Mouse (Mus musculus): ENCODE results near the gene Gm20929. TPM values are rescaled to one million over a fixed set of nuclear protein-coding genes. Genes with fewer than 3 reads are reported as not detected.
"Not testable (repeated sequence)": the region's sequence is repeated elsewhere in the genome, so short reads cannot be mapped to it uniquely, and the experiment has no call there.

Gene Gm20929
- not detected in 2 replicates for polyA plus RNA-seq (2015; fragmentation: Nextera tagmentation; extraction: Ambion mirVana)

DNA sequence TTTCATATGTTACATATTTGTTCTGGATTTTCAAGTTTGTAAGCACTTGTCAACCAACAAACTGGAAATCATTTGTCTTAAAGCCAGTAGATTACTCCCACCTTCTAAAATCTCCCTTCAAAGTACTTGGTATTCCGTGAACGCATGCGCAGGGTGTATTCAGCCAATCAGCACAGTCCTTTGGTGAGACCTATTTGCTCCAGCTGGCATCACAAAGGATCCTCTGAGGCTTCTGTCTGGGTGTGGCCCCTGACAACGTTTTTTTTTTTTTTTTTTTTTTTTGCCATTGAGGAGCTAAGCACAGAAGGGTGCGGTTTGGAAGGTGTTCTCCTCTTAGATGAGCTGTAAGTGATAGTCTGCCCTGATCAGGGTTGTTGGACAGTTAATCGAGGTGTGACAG is at the start of gene Gm20929:
Gene Gm20929 (plus strand): TSS at position 301 of the 400 bp plus-strand sequence.
- not testable (repeated sequence) for ATAC-seq; H3K9ac ChIP-seq (ENCODE audit: low read depth, low read length); H3K36me3 ChIP-seq (ENCODE audit: control insufficient read depth, insufficient read depth, low read length); H3K27ac ChIP-seq (ENCODE audit: low read depth, low read length); H3K4me2 ChIP-seq (ENCODE audit: low read length); H3K9me3 ChIP-seq (ENCODE audit: control insufficient read depth, low read length); H3K4me1 ChIP-seq (ENCODE audit: control insufficient read depth, insufficient read depth, low read depth, low read length); H3K4me3 ChIP-seq (ENCODE audit: low read length); H3K27me3 ChIP-seq (replicated peaks; ENCODE audit: control insufficient read depth, insufficient read depth, low read length)
- no CpG with 5 or more reads among the region's 6 CpGs for WGBS
